Mouse (Mus musculus): ENCODE results near the gene Apoc2.

The Apoc2 gene

GRCm38 (mm10) chr7:19678901-19679300 lies 1.2 kb upstream of the Apoc2 start:
- DNase-seq (ENCODE audit: low read depth, low spot score) = no peak

- DNase-seq (ENCODE audit: low read depth, low spot score) = no peak
Observed at GRCm38 (mm10) chr7:19676662-19677061, 1.1 kb downstream of the Apoc2 start.

- DNase-seq (ENCODE audit: low read depth, low spot score) = no peak
Observed at GRCm38 (mm10) chr7:19675824-19676223, 1.9 kb downstream of the Apoc2 start.

- DNase-seq (ENCODE audit: low read depth, low spot score) = no peak
Observed at GRCm38 (mm10) chr7:19673083-19673699, 4.5 kb downstream of the Apoc2 start.

GRCm38 (mm10) chr7:19671511-19671910 lies 6.2 kb downstream of the Apoc2 start:
- DNase-seq (ENCODE audit: low read depth, low spot score) = no peak

- DNase-seq (ENCODE audit: low read depth, low spot score) = peak; percentile 98
Observed at GRCm38 (mm10) chr7:19668947-19669721, 8.6 kb downstream of the Apoc2 start.

GRCm38 (mm10) chr7:19667434-19667833 lies 10.3 kb downstream of the Apoc2 start:
- no peak for DNase-seq (ENCODE audit: low read depth, low spot score)

GRCm38 (mm10) chr7:19666750-19667149 lies 11.0 kb downstream of the Apoc2 start:
- DNase-seq (ENCODE audit: low read depth, low spot score) = no peak

GRCm38 (mm10) chr7:19664955-19665841 lies 12.5 kb downstream of the Apoc2 start, which contains the start of gene Clptm1:
Gene Clptm1, minus strand, starts transcription at chr7:19665033.
- peak; percentile 99 for DNase-seq (ENCODE audit: low read depth, low spot score)

- DNase-seq (ENCODE audit: low read depth, low spot score) = no peak
Observed at GRCm38 (mm10) chr7:19664455-19664954, 13.2 kb downstream of the Apoc2 start.

- peak; percentile 30 for DNase-seq (ENCODE audit: low read depth, low spot score)
Observed at GRCm38 (mm10) chr7:19663940-19664339, 13.8 kb downstream of the Apoc2 start.

- no peak for DNase-seq (ENCODE audit: low read depth, low spot score)
Observed at GRCm38 (mm10) chr7:19652614-19653013, 25.1 kb downstream of the Apoc2 start.

- DNase-seq (ENCODE audit: low read depth, low spot score) = no peak
Observed at GRCm38 (mm10) chr7:19651063-19651786, 26.5 kb downstream of the Apoc2 start.

GRCm38 (mm10) chr7:19641223-19641622 lies 36.5 kb downstream of the Apoc2 start:
- DNase-seq (ENCODE audit: low read depth, low spot score) = peak; percentile 67

GRCm38 (mm10) chr7:19635074-19635827 lies 42.5 kb downstream of the Apoc2 start:
- no peak for DNase-seq (ENCODE audit: low read depth, low spot score)

- no peak for DNase-seq (ENCODE audit: low read depth, low spot score)
Observed at GRCm38 (mm10) chr7:19634591-19634990, 43.1 kb downstream of the Apoc2 start.

GRCm38 (mm10) chr7:19633855-19634254 lies 43.9 kb downstream of the Apoc2 start:
- DNase-seq (ENCODE audit: low read depth, low spot score) = no peak

GRCm38 (mm10) chr7:19633197-19633596 lies 44.5 kb downstream of the Apoc2 start:
- no peak for DNase-seq (ENCODE audit: low read depth, low spot score)

- DNase-seq (ENCODE audit: low read depth, low spot score) = no peak
Observed at GRCm38 (mm10) chr7:19632720-19633119, 45.0 kb downstream of the Apoc2 start.

- no peak for DNase-seq (ENCODE audit: low read depth, low spot score)
Observed at GRCm38 (mm10) chr7:19632275-19632674, 45.5 kb downstream of the Apoc2 start.

GRCm38 (mm10) chr7:19629361-19629734 lies 48.4 kb downstream of the Apoc2 start, which contains the start of gene Relb:
Gene Relb, minus strand, starts transcription at chr7:19629438.
- DNase-seq (ENCODE audit: low read depth, low spot score) = peak; percentile 83

All from brain, adult 2 months (tissue).